In genomic region chr10:81393456-81394063, GRCm38 (mm10) we compare ENCODE assay signal across 8 mouse cellular contexts. TPM values are rescaled to one million over a fixed set of nuclear protein-coding genes. Genes with fewer than 3 reads are reported as not detected.
DNase-seq lines count a peak whose midpoint lies in the region; ATAC-seq lines count a peak whose summit lies in the region.

No protein-coding gene starts in this region.

- peak; percentile 68 for DNase-seq in embryo, embryonic 10.5 days (ENCODE audit: low spot score)
- no peak for DNase-seq in embryo, embryonic 9.5 days (ENCODE audit: extremely low spot score)
- peak; percentile 75 to 80 for DNase-seq in thymus, postnatal 36 days
- no peak for DNase-seq in gastrocnemius, adult 8-10 months (ENCODE audit: low spot score in 2 of 2)
- DNase-seq in layer of hippocampus, adult 8-10 months (ENCODE audit: low spot score in 2 of 2) = no peak

- H3K9ac ChIP-seq in forebrain, embryonic 15.5 days (replicated peaks) = peak overlapping the region; percentile 37
- H3K9ac ChIP-seq in kidney, embryonic 14.5 days (ENCODE audit: low read depth, low read length) = peak overlapping the region; percentile 45; the same call in 1 of the 2 replicates

- peaks cover 21% of the 10 kb centered on the region for H3K4me1 ChIP-seq in forebrain, embryonic 15.5 days
- peaks cover 17% of the 10 kb centered on the region for H3K4me1 ChIP-seq in kidney, embryonic 14.5 days (ENCODE audit: control insufficient read depth, insufficient read depth, low read length)

- no peaks in the 10 kb centered on the region for H3K9me3 ChIP-seq in forebrain, embryonic 15.5 days
- no peaks in the 10 kb centered on the region for H3K9me3 ChIP-seq in kidney, embryonic 14.5 days (ENCODE audit: control insufficient read depth, low read length)

- WGBS in forebrain, embryonic 15.5 days = 8% methylated on average over 19 of the region's 19 CpGs
- WGBS in kidney, embryonic 14.5 days = 4% methylated on average over 19 of the region's 19 CpGs

- H3K27me3 ChIP-seq in forebrain, embryonic 15.5 days = no peaks in the 10 kb centered on the region
- no peaks in the 10 kb centered on the region for H3K27me3 ChIP-seq in kidney, embryonic 14.5 days (ENCODE audit: control insufficient read depth, insufficient read depth, low read length)

- no peaks in the 10 kb centered on the region for H3K36me3 ChIP-seq in forebrain, embryonic 15.5 days
- peaks cover 20% of the 10 kb centered on the region; the same call in 1 of the 2 replicates for H3K36me3 ChIP-seq in kidney, embryonic 14.5 days (ENCODE audit: control insufficient read depth, insufficient read depth, low read length)

- H3K27ac ChIP-seq in forebrain, embryonic 15.5 days (replicated peaks) = no peak overlapping the region
- H3K27ac ChIP-seq in kidney, embryonic 14.5 days (ENCODE audit: low read depth, low read length) = peak overlapping the region; percentile 63; the same call in 1 of the 2 replicates

- no peak for ATAC-seq in forebrain, embryonic 15.5 days (replicated peaks)
- ATAC-seq in kidney, embryonic 14.5 days (ENCODE audit: low FRiP score, low TSS enrichment) = 0 out of 2 replicates have a peak, but pooled peaks have one; percentile 4
- ATAC-seq in megakaryocyte, adult 5-6 weeks (ENCODE audit: poor library complexity, severe bottlenecking) = peak; percentile 41

- peak overlapping the region; percentile 20 for H3K4me3 ChIP-seq in forebrain, embryonic 15.5 days
- H3K4me3 ChIP-seq in kidney, embryonic 14.5 days (ENCODE audit: low read length) = peak overlapping the region; percentile 26; the same call in 1 of the 2 replicates

- H3K4me2 ChIP-seq in forebrain, embryonic 15.5 days (replicated peaks) = peak overlapping the region; percentile 36
- peak overlapping the region; percentile 51 for H3K4me2 ChIP-seq in kidney, embryonic 14.5 days (replicated peaks; ENCODE audit: low read depth, low read length)

RNA-seq across cellular contexts. Expression of gene Smim24, which starts 0.7 kb away (rescaled TPM):
- 1.2 and 1.8 TPM in 2 replicates for polyA plus RNA-seq in forebrain, embryonic 15.5 days (2015; fragmentation: Nextera tagmentation; extraction: Ambion mirVana)
- 14.9 and 16.4 TPM in 2 replicates for polyA plus RNA-seq in kidney, embryonic 14.5 days (2014; fragmentation: Nextera tagmentation; extraction: Ambion mirVana)
- 30.6 and 34.0 TPM in 2 replicates for total RNA-seq in megakaryocyte, adult 5-6 weeks (2015)
- total RNA-seq in megakaryocyte, adult 5-6 weeks (2017) = 6.5 and 11.5 TPM in 2 replicates
- not detected for total RNA-seq in gastrocnemius, adult 8-10 months (2022)
- 1 to 10 TPM; 1.3 to 1.7 (median 1.4) TPM for total RNA-seq in layer of hippocampus, adult 8-10 months (2022)

RNA-seq across cellular contexts. Expression of gene Gm48552, which starts 4.8 kb away (rescaled TPM):
- 2.9 and 3.1 TPM in 2 replicates for polyA plus RNA-seq in forebrain, embryonic 15.5 days (2015; fragmentation: Nextera tagmentation; extraction: Ambion mirVana)
- 0.61 and 1.5 TPM in 2 replicates for polyA plus RNA-seq in kidney, embryonic 14.5 days (2014; fragmentation: Nextera tagmentation; extraction: Ambion mirVana)
- total RNA-seq in megakaryocyte, adult 5-6 weeks (2015) = not detected in 2 replicates
- total RNA-seq in megakaryocyte, adult 5-6 weeks (2017) = 0.26 and 1.4 TPM in 2 replicates
- 1 to 10 TPM in 2 of 4 experiments, under 1 TPM in 1, not detected in 1; 0.43 to 1.1 (median 1.1) TPM for total RNA-seq in gastrocnemius, adult 8-10 months (2022)
- 1 to 10 TPM; 2.9 to 9.7 (median 4.2) TPM for total RNA-seq in layer of hippocampus, adult 8-10 months (2022)

RNA-seq across cellular contexts. Expression of gene Gm48551, which starts 9.3 kb away (rescaled TPM):
- 5.4 and 6.6 TPM in 2 replicates for polyA plus RNA-seq in forebrain, embryonic 15.5 days (2015; fragmentation: Nextera tagmentation; extraction: Ambion mirVana)
- polyA plus RNA-seq in kidney, embryonic 14.5 days (2014; fragmentation: Nextera tagmentation; extraction: Ambion mirVana) = 3.5 and 3.8 TPM in 2 replicates
- 0.83 and 2.9 TPM in 2 replicates for total RNA-seq in megakaryocyte, adult 5-6 weeks (2015)
- total RNA-seq in megakaryocyte, adult 5-6 weeks (2017) = 0.33 TPM in 1 of 2 replicates, not detected in the other
- total RNA-seq in gastrocnemius, adult 8-10 months (2022) = 1 to 10 TPM in 2 of 4 experiments, under 1 TPM in 2; 0.59 to 1.8 (median 1.1) TPM
- total RNA-seq in layer of hippocampus, adult 8-10 months (2022) = 1 to 10 TPM; 2.7 to 5.5 (median 4.5) TPM

RNA-seq across cellular contexts. Expression of gene Dohh, which starts 9.3 kb away (rescaled TPM):
- polyA plus RNA-seq in forebrain, embryonic 15.5 days (2015; fragmentation: Nextera tagmentation; extraction: Ambion mirVana) = 88.2 and 89.0 TPM in 2 replicates
- polyA plus RNA-seq in kidney, embryonic 14.5 days (2014; fragmentation: Nextera tagmentation; extraction: Ambion mirVana) = 59.2 and 73.9 TPM in 2 replicates
- total RNA-seq in megakaryocyte, adult 5-6 weeks (2015) = 5.4 and 5.7 TPM in 2 replicates
- total RNA-seq in megakaryocyte, adult 5-6 weeks (2017) = 21.9 and 42.4 TPM in 2 replicates
- 10 to 100 TPM; 46.5 to 50.1 (median 47.4) TPM for total RNA-seq in gastrocnemius, adult 8-10 months (2022)
- total RNA-seq in layer of hippocampus, adult 8-10 months (2022) = 10 to 100 TPM; 64.3 to 78.5 (median 72.6) TPM

RNA-seq across cellular contexts. Expression of gene Fzr1, which starts 15.2 kb away (rescaled TPM):
- 133 and 135 TPM in 2 replicates for polyA plus RNA-seq in forebrain, embryonic 15.5 days (2015; fragmentation: Nextera tagmentation; extraction: Ambion mirVana)
- 101 and 108 TPM in 2 replicates for polyA plus RNA-seq in kidney, embryonic 14.5 days (2014; fragmentation: Nextera tagmentation; extraction: Ambion mirVana)
- 22.7 and 23.8 TPM in 2 replicates for total RNA-seq in megakaryocyte, adult 5-6 weeks (2015)
- 20.9 and 24.0 TPM in 2 replicates for total RNA-seq in megakaryocyte, adult 5-6 weeks (2017)
- total RNA-seq in gastrocnemius, adult 8-10 months (2022) = 10 to 100 TPM; 14.8 to 18.5 (median 16.6) TPM
- total RNA-seq in layer of hippocampus, adult 8-10 months (2022) = 10 to 100 TPM; 64.6 to 72.1 (median 67.2) TPM

Comparison
In these comparisons a context has a peak if more than half of its experiments do, and no peak if none do; other contexts are left out.
1. DNase-seq: peak in embryo, embryonic 10.5 days (single experiment) and thymus, postnatal 36 days (2 of 2); none in embryo, embryonic 9.5 days (single experiment), gastrocnemius, adult 8-10 months (0 of 2) and layer of hippocampus, adult 8-10 months (0 of 2).